Mouse (Mus musculus): ENCODE results near the gene Olfr1427. TPM values are rescaled to one million over a fixed set of nuclear protein-coding genes. Genes with fewer than 3 reads are reported as not detected.
A peak's percentile ranks its signal among the peaks of the same experiment; 100 is the strongest.
"Not testable (repeated sequence)": the region's sequence is repeated elsewhere in the genome, so short reads cannot be mapped to it uniquely, and the experiment has no call there.

The Olfr1427 gene
- not detected for total RNA-seq (2021)
- long read RNA-seq = 0 reads

GRCm38 (mm10) chr19:12103234-12103633 is at the start of gene Olfr1427:
Gene Olfr1427 (minus strand): TSS chr19:12103334.
- DNase-seq (ENCODE audit: low spot score in 2 of 2) = no peak

- DNase-seq (ENCODE audit: low spot score in 2 of 2) = peak in 1 of 2 experiments; percentile 36
Measured at GRCm38 (mm10) chr19:12145452-12145851, 42.3 kb upstream of the Olfr1427 start.

- DNase-seq (ENCODE audit: low spot score in 2 of 2) = peak; percentile 69 to 86
Measured at GRCm38 (mm10) chr19:12143356-12143755, 40.2 kb upstream of the Olfr1427 start.

DNA sequence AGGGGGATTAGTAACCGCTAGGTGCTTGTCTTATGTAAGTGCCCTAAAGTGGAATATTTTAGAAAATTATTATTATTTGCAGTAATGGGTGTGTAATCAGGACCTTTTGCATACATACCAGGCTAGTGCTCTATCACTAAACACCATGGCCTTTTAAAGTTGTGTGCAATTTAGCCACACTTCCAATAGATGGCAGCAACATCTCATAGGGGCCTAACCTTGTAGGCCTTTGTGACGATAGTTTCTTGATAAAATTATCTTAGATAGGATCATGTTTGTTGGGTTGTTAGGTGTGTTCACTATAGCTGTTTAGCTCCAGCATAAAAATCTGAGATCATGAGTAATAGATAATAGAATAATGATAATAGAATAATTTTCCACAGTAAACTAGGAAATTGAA is 31.2 kb upstream of the Olfr1427 start:
- DNase-seq (ENCODE audit: low spot score in 2 of 2) = peak; percentile 18 to 74

- no peak for DNase-seq (ENCODE audit: low spot score in 2 of 2)
Measured at GRCm38 (mm10) chr19:12123103-12123502, 20.0 kb upstream of the Olfr1427 start, which contains the start of gene Olfr76. Gene Olfr76 (minus strand): TSS chr19:12123203.

- DNase-seq (ENCODE audit: low spot score in 2 of 2) = no peak
Measured at GRCm38 (mm10) chr19:12116464-12116863, 13.3 kb upstream of the Olfr1427 start.

DNA sequence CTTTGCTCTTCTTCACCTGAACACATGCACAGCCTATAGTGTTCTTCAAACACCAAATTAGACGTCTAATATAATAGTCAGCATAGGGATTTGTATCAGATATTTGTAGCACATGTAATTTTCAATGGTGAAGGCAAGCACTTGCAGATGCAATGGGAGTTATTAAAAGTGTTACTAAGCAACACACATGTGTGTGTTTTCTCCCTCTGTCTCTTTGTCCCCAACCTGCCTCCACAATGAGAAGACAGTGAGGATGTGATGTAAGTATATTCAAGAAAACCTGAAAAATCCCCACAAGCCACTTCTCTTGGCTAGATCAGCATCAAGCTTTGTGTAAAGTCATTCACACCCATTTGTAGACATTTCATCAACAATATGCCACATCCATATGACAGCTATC is 12.7 kb upstream of the Olfr1427 start, which contains the start of gene Olfr1428:
Gene Olfr1428, minus strand, starts transcription at position 101 of the 400 bp plus-strand sequence.
- DNase-seq (ENCODE audit: low spot score in 2 of 2) = no peak

DNA sequence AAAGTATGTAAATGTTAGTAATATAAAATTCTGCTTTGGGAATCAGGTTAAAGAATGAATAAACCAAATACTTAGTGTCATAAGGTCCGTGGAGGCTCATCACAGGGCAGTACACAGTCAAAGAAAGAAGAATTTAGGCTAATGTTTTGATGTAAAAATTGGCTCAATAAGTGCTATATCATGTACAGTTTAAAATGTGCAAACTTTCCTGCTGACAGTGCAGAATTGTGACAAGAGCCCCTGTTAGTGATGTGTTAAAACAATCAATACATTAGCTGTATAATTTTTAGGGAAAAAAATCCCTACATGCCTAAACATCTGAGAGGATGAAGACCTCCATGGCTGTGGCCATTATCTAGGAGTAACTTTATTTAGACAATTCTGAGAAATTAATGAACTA is 10.7 kb upstream of the Olfr1427 start:
- no peak for DNase-seq (ENCODE audit: low spot score in 2 of 2)

GRCm38 (mm10) chr19:12104541-12104940 is 1.4 kb upstream of the Olfr1427 start:
- DNase-seq (ENCODE audit: low spot score in 2 of 2) = peak in 1 of 2 experiments; percentile 1

DNA sequence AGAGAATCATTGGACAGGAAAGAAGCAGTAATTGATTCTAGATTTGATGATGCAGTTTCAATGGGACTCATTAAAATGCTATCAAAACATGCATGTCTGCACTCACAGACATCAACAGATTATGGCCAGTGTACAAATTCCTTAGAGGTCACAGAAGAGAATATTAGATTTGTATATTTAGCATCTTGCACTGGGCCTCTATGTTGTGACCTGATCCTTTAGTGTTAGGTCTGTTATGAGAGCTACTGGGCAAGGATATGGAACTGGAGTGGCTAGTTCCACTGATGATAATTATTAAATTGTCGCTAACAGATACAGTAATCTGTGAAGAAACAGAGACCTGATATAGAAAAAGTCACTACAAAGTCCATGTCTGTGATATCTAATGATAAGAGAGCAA is 11.2 kb downstream of the Olfr1427 start, which contains the start of gene Olfr1426:
Gene Olfr1426, minus strand, starts transcription at position 101 of the 400 bp plus-strand sequence.
- no peak for DNase-seq (ENCODE audit: low spot score in 2 of 2)

- DNase-seq (ENCODE audit: low spot score in 2 of 2) = not testable (repeated sequence)
Measured at GRCm38 (mm10) chr19:12077631-12078030, 25.5 kb downstream of the Olfr1427 start, which contains the start of gene Olfr1425. Gene Olfr1425 (minus strand): TSS chr19:12077731.

DNA sequence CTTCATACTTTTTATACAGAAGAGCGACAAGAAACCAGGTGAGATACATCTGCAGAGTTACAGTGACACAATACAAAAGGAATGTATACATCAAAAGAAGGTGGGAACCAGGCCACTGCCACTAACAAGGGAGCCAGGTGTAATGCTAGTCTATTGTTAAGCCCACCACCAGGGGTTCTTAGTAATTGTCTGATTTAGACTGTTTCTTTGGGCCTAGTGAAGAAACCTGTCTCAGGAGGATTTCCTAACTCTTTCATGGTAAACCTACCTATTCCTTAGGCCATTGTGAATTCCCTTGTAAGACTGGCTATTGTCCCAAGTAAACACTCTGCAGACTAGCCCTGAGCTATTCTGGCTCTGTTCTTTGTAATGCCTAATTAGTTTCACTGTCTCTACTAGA is 33.6 kb downstream of the Olfr1427 start:
- DNase-seq (ENCODE audit: low spot score in 2 of 2) = not testable (repeated sequence)

- not testable (repeated sequence) for DNase-seq (ENCODE audit: low spot score in 2 of 2)
Measured at GRCm38 (mm10) chr19:12067806-12068205, 35.3 kb downstream of the Olfr1427 start.

DNA sequence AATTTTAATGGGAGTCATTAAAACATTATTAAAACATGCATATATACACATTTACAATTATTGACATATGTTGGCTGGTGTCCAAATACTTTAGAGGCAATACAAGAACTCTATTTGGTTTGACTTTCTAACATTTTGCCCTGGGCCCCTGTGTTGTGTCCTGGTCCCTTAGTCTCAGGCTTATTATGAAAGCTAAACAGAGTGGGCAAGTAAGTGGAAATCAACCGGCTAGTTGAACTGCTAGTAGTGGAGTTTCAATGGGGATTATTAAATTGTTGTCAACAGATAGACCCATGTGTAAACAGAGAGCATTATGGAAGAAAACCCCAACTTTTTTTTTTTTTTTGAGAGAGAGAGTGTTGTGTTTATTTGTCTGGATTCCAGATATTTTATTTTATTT is 40.6 kb downstream of the Olfr1427 start, which contains the start of gene Olfr1424:
Gene Olfr1424, minus strand, starts transcription at position 101 of the 400 bp plus-strand sequence.
- DNase-seq (ENCODE audit: low spot score in 2 of 2) = not testable (repeated sequence)

Other genes with a start within 250 kb of the Olfr1427 start
- gene Olfr1418, start 242.3 kb downstream of the Olfr1427 start, total RNA-seq (2021) = not detected
- gene Olfr1419, start 228.2 kb downstream of the Olfr1427 start, total RNA-seq (2021) = not detected
- not detected for gene Olfr1420, start 216.8 kb downstream of the Olfr1427 start, total RNA-seq (2021)
- gene Patl1, start 190.9 kb downstream of the Olfr1427 start, total RNA-seq (2021) = 10 to 100 TPM; 22.7 to 23.3 TPM
- gene Osbp, start 137.4 kb downstream of the Olfr1427 start, total RNA-seq (2021) = 10 to 100 TPM; 51.3 to 52.5 TPM
- not detected for gene Olfr1423, start 62.0 kb downstream of the Olfr1427 start, total RNA-seq (2021)
- gene Olfr1424, start 40.7 kb downstream of the Olfr1427 start, total RNA-seq (2021) = not detected
- not detected for gene Olfr1425, start 25.6 kb downstream of the Olfr1427 start, total RNA-seq (2021)
- gene Olfr1426, start 11.3 kb downstream of the Olfr1427 start, total RNA-seq (2021) = not detected
- gene Olfr1428, start 12.6 kb upstream of the Olfr1427 start, total RNA-seq (2021) = not detected
- not detected for gene Olfr76, start 19.9 kb upstream of the Olfr1427 start, total RNA-seq (2021)
- not detected for gene Olfr1555-ps1, start 66.8 kb upstream of the Olfr1427 start, total RNA-seq (2021)
- gene Olfr1431, start 97.3 kb upstream of the Olfr1427 start, total RNA-seq (2021) = not detected
- gene Olfr1432, start 129.3 kb upstream of the Olfr1427 start, total RNA-seq (2021) = not detected
- gene Olfr262, start 138.3 kb upstream of the Olfr1427 start, total RNA-seq (2021) = not detected
- gene Olfr235, start 157.7 kb upstream of the Olfr1427 start, total RNA-seq (2021) = not detected
- gene Olfr1434, start 176.5 kb upstream of the Olfr1427 start, total RNA-seq (2021) = not detected
- not detected for gene Olfr1436, start 195.8 kb upstream of the Olfr1427 start, total RNA-seq (2021)
- not detected for gene Olfr1437, start 221.8 kb upstream of the Olfr1427 start, total RNA-seq (2021)
- not detected for gene Olfr1438-ps1, start 232.6 kb upstream of the Olfr1427 start, total RNA-seq (2021)